Mouse (Mus musculus): Measurements from ENCODE around the gene Exosc5. TPM values are rescaled to one million over a fixed set of nuclear protein-coding genes. Genes with fewer than 3 reads are reported as not detected.

Exosc5 gene
- polyA plus RNA-seq, 1 experiment from 2014 or later: 86.4 TPM

Other genes starting within 250 kb of the Exosc5 start
- 0.85 TPM in 1 of 2 replicates, not detected in the other for gene Cxcl17, start 246.3 kb upstream of the Exosc5 start, polyA plus RNA-seq (2015; fragmentation: Nextera tagmentation; extraction: Ambion mirVana)
- gene Ceacam1, start 181.6 kb upstream of the Exosc5 start, polyA plus RNA-seq (2015; fragmentation: Nextera tagmentation; extraction: Ambion mirVana): 0.91 and 2.0 TPM in 2 replicates
- 0.15 TPM in 1 of 2 replicates, not detected in the other for gene Ceacam2, start 119.3 kb upstream of the Exosc5 start, polyA plus RNA-seq (2015; fragmentation: Nextera tagmentation; extraction: Ambion mirVana)
- not detected in 2 replicates for gene Erich4, start 43.3 kb upstream of the Exosc5 start, polyA plus RNA-seq (2015; fragmentation: Nextera tagmentation; extraction: Ambion mirVana)
- 36.3 and 37.9 TPM in 2 replicates for gene Dmac2, start 39.8 kb upstream of the Exosc5 start, polyA plus RNA-seq (2015; fragmentation: Nextera tagmentation; extraction: Ambion mirVana)
- 5.9 and 8.3 TPM in 2 replicates for gene B3gnt8, start 32.5 kb upstream of the Exosc5 start, polyA plus RNA-seq (2015; fragmentation: Nextera tagmentation; extraction: Ambion mirVana)
- gene Bckdha, start 183 bp upstream of the Exosc5 start, polyA plus RNA-seq (2015; fragmentation: Nextera tagmentation; extraction: Ambion mirVana): 59.9 and 60.6 TPM in 2 replicates
- gene Tmem91, start 16.0 kb downstream of the Exosc5 start, polyA plus RNA-seq (2015; fragmentation: Nextera tagmentation; extraction: Ambion mirVana): 3.4 and 3.8 TPM in 2 replicates
- 25.9 and 26.4 TPM in 2 replicates for gene B9d2, start 21.6 kb downstream of the Exosc5 start, polyA plus RNA-seq (2015; fragmentation: Nextera tagmentation; extraction: Ambion mirVana)
- gene Tgfb1, start 27.8 kb downstream of the Exosc5 start, polyA plus RNA-seq (2015; fragmentation: Nextera tagmentation; extraction: Ambion mirVana): 3.2 and 3.4 TPM in 2 replicates
- 24.1 and 26.3 TPM in 2 replicates for gene Ccdc97, start 59.9 kb downstream of the Exosc5 start, polyA plus RNA-seq (2015; fragmentation: Nextera tagmentation; extraction: Ambion mirVana)
- 68.4 and 72.9 TPM in 2 replicates for gene Hnrnpul1, start 95.6 kb downstream of the Exosc5 start, polyA plus RNA-seq (2015; fragmentation: Nextera tagmentation; extraction: Ambion mirVana)
- 80.8 and 84.2 TPM in 2 replicates for gene Axl, start 129.5 kb downstream of the Exosc5 start, polyA plus RNA-seq (2015; fragmentation: Nextera tagmentation; extraction: Ambion mirVana)
- 2.7 and 3.9 TPM in 2 replicates for gene Cyp2s1, start 157.7 kb downstream of the Exosc5 start, polyA plus RNA-seq (2015; fragmentation: Nextera tagmentation; extraction: Ambion mirVana)
- gene Cyp2b10, start 238.5 kb downstream of the Exosc5 start, polyA plus RNA-seq (2015; fragmentation: Nextera tagmentation; extraction: Ambion mirVana): not detected in 2 replicates

Data from embryonic facial prominence, embryonic 13.5 days (tissue).